Mouse (Mus musculus) kidney, postnatal 10 days (tissue): ENCODE data around the gene Ldlr.
"Not testable (repeated sequence)": the region's sequence is repeated elsewhere in the genome, so short reads cannot be mapped to it uniquely, and the experiment has no call there.

Experiments
- DNase-seq: peaks from one replicate; pipeline ENCODE4 v3.0.0; 2021; ENCODE audit warnings: mixed read lengths

Ldlr gene

DNA sequence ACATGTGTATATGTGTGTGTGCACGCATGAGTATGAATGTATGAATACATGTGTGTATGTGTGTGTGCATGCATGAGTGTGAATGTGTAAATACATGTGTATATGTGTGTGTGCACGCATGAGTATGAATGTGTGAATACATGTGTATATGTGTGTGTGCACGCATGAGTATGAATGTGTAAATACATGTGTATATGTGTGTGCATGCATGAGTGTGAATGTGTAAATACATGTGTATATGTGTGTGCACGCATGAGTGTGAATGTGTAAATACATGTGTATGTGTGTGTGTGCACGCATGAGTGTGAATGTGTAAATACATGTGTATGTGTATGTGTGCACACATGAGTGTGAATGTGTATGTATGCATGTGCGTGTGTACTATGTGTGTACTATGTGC is 70.2 kb downstream of the Ldlr start:
- not testable (repeated sequence) for DNase-seq

DNA sequence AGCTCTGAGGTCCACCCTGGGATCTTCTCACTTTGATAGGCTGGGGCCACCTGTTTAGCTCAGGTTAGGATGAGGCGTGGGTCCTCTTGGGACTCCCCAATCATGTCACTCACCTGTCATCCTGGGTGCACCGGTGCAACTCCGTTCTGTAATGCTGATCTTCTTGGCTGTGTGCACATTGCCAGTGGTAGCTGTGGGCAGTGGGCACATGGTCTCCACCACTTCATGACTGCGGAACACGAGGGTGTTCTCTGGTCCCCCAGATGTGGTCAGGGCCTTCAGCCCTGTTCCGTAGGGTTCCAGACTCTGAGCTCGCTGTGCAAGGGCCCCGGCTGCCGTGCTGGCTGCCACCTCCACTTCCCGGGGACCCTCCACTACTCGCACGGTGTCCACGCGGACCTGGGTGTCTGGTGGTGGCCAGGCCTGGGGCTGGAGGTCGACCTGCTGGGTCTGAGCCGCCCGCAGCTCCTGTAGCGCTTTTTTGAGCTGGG is 71.1 kb downstream of the Ldlr start:
- DNase-seq: no peak

DNA sequence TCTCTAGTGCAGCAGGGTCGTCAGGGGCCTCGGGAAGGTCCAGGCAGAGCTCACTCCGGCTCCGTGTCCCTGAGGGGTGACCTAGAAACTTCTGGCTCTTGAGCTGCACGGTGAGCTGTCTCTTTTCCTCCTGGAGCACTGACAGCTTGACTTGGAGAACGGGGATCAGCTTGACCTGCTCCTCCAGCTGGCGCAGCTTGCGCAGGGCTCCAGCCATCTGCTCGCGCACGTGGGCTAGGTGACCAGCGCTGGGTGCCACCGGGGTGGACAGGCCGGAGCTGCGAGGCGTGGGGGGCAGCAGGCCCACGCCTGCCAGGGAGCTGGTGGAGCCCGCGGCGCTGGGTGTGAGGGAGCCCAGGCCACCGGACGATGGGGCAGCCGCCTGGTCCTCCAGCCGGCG is 71.6 kb downstream of the Ldlr start:
- no peak for DNase-seq

DNA sequence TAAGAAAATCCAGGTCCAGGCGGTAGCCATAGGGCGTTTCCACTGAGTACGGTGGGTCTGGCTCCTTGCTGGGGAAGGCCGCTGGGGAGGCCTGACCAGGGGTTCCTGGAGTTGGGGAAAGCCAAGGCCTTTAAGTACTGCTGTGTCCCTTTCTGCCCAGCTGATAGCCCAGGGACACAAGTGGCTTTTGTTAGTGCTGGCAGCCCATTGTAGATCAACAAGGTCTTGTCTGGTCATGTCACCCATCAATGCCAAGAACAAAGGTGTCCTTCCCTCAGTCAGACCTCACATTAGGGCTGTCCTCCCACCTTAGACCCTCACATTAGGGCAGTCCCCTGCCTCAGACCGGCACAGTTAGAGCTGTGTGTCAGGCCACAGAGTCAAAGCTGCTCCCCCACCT is 72.3 kb downstream of the Ldlr start:
- no peak for DNase-seq

DNA sequence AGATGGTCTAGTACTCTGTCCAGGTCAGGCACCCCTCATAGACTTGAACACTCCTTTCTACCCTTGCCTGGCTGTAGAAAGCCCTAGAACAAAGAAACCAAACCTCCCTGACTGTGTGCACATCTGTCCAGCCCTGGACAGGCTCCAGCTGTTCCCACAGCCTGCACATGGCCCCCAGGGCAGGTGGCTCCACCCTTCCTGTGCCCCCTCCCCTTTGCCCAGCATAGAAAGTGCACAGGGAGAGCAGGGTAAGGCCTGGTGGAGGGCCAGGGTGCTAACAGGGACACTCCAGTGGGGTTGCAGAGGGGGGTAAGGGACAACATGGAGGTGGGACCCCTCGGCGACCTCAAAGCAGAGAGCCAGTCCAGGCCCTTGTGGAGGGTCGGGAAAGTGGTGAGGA is 73.0 kb downstream of the Ldlr start:
- peak; percentile 65 for DNase-seq

DNA sequence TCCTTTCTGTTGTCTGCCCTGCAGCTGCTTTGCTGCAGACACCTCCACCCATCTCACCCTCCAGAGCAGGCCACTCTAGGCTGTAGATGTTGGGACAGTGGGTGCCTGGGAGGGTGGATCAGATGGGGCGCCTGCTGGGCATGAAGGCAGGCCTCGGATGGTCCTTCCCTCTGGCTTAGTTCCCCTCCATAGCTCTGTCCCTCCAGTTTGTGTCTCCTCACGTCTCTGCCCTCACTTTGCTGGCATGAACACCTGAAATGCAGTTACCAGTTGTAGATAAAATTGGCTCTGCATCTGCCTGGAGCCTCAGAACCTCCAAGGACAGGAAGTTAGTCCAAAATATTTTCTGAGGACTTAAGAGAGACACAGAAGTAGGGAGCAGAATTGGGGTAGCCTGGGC is 73.6 kb downstream of the Ldlr start:
- no peak for DNase-seq

DNA sequence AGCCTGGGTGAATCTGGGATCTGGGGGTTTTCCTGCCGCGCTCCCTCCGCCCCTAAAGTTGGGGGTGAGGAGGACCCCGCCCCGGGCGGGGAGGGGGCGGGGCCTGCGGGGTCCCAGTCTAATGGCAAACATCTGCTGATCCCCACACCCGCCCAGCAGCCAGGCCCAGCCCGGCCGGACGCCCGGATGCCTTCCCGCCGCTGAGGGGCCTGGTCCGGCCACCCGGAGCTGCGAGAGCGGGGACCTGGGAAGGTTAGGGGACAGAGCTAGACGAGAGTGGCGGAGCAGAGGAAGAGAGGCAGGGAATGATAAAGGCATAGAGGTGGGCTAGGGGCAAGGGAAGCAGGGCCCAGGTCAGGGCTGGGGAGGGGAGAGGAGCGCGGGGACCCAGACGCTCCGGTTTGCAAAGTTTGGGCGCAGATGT is 74.7 kb downstream of the Ldlr start:
- DNase-seq: peak; percentile 89

- DNase-seq: peak; percentile 96
These were observed 75.2 kb downstream of the Ldlr start, which contains the start of gene Kank2 for GRCm38 (mm10) chr9:21798345-21799009. Gene Kank2, minus strand, starts transcription at chr9:21798744.

GRCm38 (mm10) chr9:21799010-21799350 is 75.7 kb downstream of the Ldlr start:
- no peak for DNase-seq
